Mouse (Mus musculus) spleen, postnatal 10 days (tissue): Measurements from ENCODE around the gene Pnlip.

ENCODE experiments used
- DNase-seq, 2 experiments: peaks; one replicate each; pipeline ENCODE4 v3.0.0; 2021 to 2022; ENCODE audit warnings: low spot score in 2 of 2

Gene Pnlip

GRCm38 (mm10) chr19:58726551-58726950, 74.3 kb downstream of the Pnlip start:
- DNase-seq = no peak

GRCm38 (mm10) chr19:58727756-58728155, 75.5 kb downstream of the Pnlip start:
- DNase-seq = no peak

- DNase-seq = no peak
Observed at GRCm38 (mm10) chr19:58728445-58729031, 76.2 kb downstream of the Pnlip start, which contains the start of gene Pnliprp1. Gene Pnliprp1 (plus strand): TSS chr19:58728887.
